Mouse (Mus musculus): ENCODE results near the gene Sgpp1.

- TF ChIP-seq CTCF (IDR thresholded peaks at IDR 0.05; ENCODE audit: low read depth, low read length) = no peak
- no peak for TF ChIP-seq POLR2A (IDR thresholded peaks at IDR 0.05; ENCODE audit: borderline replicate concordance, low read depth, low read length)
Measured at GRCm38 (mm10) chr12:75740451-75740850, 4.9 kb upstream of the Sgpp1 start.

All from bone marrow macrophage, adult 2 months (primary cell).